Mouse (Mus musculus): ENCODE results near the gene Rexo5.

GRCm38 (mm10) chr7:119859476-119859875 is 65.7 kb downstream of the Rexo5 start:
- TF ChIP-seq CTCF (IDR thresholded peaks at IDR 0.05; ENCODE audit: low read depth), result peak; percentile 46
- no peak for TF ChIP-seq EP300 (IDR thresholded peaks at IDR 0.05; ENCODE audit: low read depth)
